In genomic region chr13:21309788-21310187, GRCm38 (mm10) we compare ENCODE assay signal across 22 mouse cellular contexts. TPM values are rescaled to one million over a fixed set of nuclear protein-coding genes. Genes with fewer than 3 reads are reported as not detected.
"Had no signal": no experiment of that assay in that cellular context is flagged by ENCODE, and none has a peak within 500 bp of the region (broad histone marks: within the 10 kb centered on the region; RNA-seq: fewer than 3 reads in every experiment).

No protein-coding gene starts in this region.

- H3K4me2 ChIP-seq: limb, embryonic 15.5 days; liver, embryonic 12.5 days; lung, embryonic 14.5 days; neural tube, embryonic 13.5 days had no signal

- H3K4me1 ChIP-seq: limb, embryonic 15.5 days; neural tube, embryonic 13.5 days had no signal

- H3K4me3 ChIP-seq: limb, embryonic 15.5 days; liver, embryonic 12.5 days; midbrain, embryonic 10.5 days; neural tube, embryonic 13.5 days had no signal

- H3K9ac ChIP-seq: limb, embryonic 15.5 days; liver, embryonic 12.5 days; lung, embryonic 14.5 days; neural tube, embryonic 13.5 days had no signal

- H3K36me3 ChIP-seq: limb, embryonic 15.5 days; liver, embryonic 12.5 days; midbrain, embryonic 10.5 days; neural tube, embryonic 13.5 days had no signal

- H3K27me3 ChIP-seq: limb, embryonic 15.5 days; neural tube, embryonic 13.5 days had no signal

- DNase-seq: kidney, postnatal 25 days; layer of hippocampus, postnatal 36 days; lung, embryonic 14.5 days; lung, postnatal 10 days; lung, postnatal 4 days; midbrain, embryonic 14.5 days; retina, postnatal 1 day; right cerebral cortex, postnatal 4 days; spleen, adult 18-20 months; thymus, adult 18-20 months; thymus, postnatal 36 days had no signal

- H3K9me3 ChIP-seq: limb, embryonic 15.5 days; liver, embryonic 12.5 days; midbrain, embryonic 10.5 days; neural tube, embryonic 13.5 days had no signal

- H3K27ac ChIP-seq: limb, embryonic 15.5 days; liver, embryonic 12.5 days; midbrain, embryonic 10.5 days; neural tube, embryonic 13.5 days had no signal

RNA-seq across cellular contexts. Expression of gene Gpx6, which starts 2.1 kb away (rescaled TPM):
- total RNA-seq: layer of hippocampus, postnatal 36 days; left cerebral cortex, postnatal 25 days; megakaryocyte, adult 5-6 weeks had no signal
- polyA plus RNA-seq: liver, embryonic 12.5 days; liver, embryonic 16.5 days; lung, embryonic 14.5 days; midbrain, embryonic 14.5 days; neural tube, embryonic 13.5 days; stomach, embryonic 14.5 days had no signal

RNA-seq across cellular contexts. Expression of gene Gpx5, which starts 17.3 kb away (rescaled TPM):
- total RNA-seq: layer of hippocampus, postnatal 36 days; left cerebral cortex, adult 8-10 months; left cerebral cortex, postnatal 25 days; megakaryocyte, adult 5-6 weeks had no signal
- polyA plus RNA-seq: kidney, embryonic 16.5 days; limb, embryonic 11.5 days; limb, embryonic 15.5 days; liver, embryonic 12.5 days; liver, embryonic 16.5 days; lung, embryonic 14.5 days; midbrain, embryonic 10.5 days; midbrain, embryonic 14.5 days; neural tube, embryonic 13.5 days; stomach, embryonic 14.5 days had no signal

RNA-seq across cellular contexts. Expression of gene Olfr1367, which starts 36.9 kb away (rescaled TPM):
- total RNA-seq: layer of hippocampus, postnatal 36 days; left cerebral cortex, adult 8-10 months; left cerebral cortex, postnatal 25 days; megakaryocyte, adult 5-6 weeks had no signal
- polyA plus RNA-seq: kidney, embryonic 16.5 days; limb, embryonic 11.5 days; limb, embryonic 15.5 days; liver, embryonic 12.5 days; liver, embryonic 16.5 days; lung, embryonic 14.5 days; midbrain, embryonic 10.5 days; midbrain, embryonic 14.5 days; neural tube, embryonic 13.5 days; stomach, embryonic 14.5 days had no signal
